Mouse (Mus musculus) gastrocnemius, adult 2 months (tissue): ENCODE measurements around the gene Mst1. TPM values are rescaled to one million over a fixed set of nuclear protein-coding genes. Genes with fewer than 3 reads are reported as not detected.

ENCODE experiments used
- DNase-seq: peaks from one replicate; pipeline ENCODE4 v3.0.0; 2022
- H3K27ac ChIP-seq: fragments of 200-600 bp; 2 replicates; pipeline ENCODE4 v1.8.1; 2022; ENCODE audit warnings: mild to moderate bottlenecking
- H3K4me3 ChIP-seq: fragments of 200-600 bp; 2 replicates; pipeline ENCODE4 v1.8.1; 2022; ENCODE audit warnings: mild to moderate bottlenecking, moderate library complexity
- CTCF ChIP-seq: fragments of 200-600 bp; IDR thresholded peaks from 2 replicates; pipeline ENCODE4 v1.8.1; 2022; ENCODE audit warnings: antibody characterized with exemption, mild to moderate bottlenecking, moderate library complexity
- intact Hi-C: fragments of 180-260 bp; cut with DNase I; formaldehyde crosslinking; loops from one replicate; pipeline ENCODE4 v1.15.1; 2025
- microRNA-seq: library from miRNA; unstranded; fragments of <30 nt; microRNA quantifications from one replicate; pipeline ENCODE4 v1.2.0, GENCODE M21; 2021
- total RNA-seq, 2 experiments: library from RNA; stranded (reverse); gene quantifications; 2 replicates each; pipeline ENCODE4 v1.2.3; 2021

The Mst1 gene
- total RNA-seq, 2 experiments from 2014 or later, result not detected

- H3K27ac ChIP-seq, result no peak overlapping the region
- TF ChIP-seq CTCF, result no peak
- H3K4me3 ChIP-seq, result no peak overlapping the region
- intact Hi-C loops, result no loop called here
- DNase-seq, result no peak
These were observed 49.1 kb downstream of the Mst1 start for GRCm38 (mm10) chr9:108129042-108129948.

GRCm38 (mm10) chr9:108131502-108131901, 51.3 kb downstream of the Mst1 start:
- H3K27ac ChIP-seq, result no peak overlapping the region
- intact Hi-C loops, result no loop called here
- no peak overlapping the region for H3K4me3 ChIP-seq
- DNase-seq, result no peak
- no peak for TF ChIP-seq CTCF

- no peak for TF ChIP-seq CTCF
- H3K4me3 ChIP-seq, result no peak overlapping the region
- H3K27ac ChIP-seq, result no peak overlapping the region
- intact Hi-C loops, result no loop called here
- DNase-seq, result no peak
These were observed 52.1 kb downstream of the Mst1 start for GRCm38 (mm10) chr9:108132373-108132772.

- no peak for TF ChIP-seq CTCF
- Histone ChIP-seq H3K27ac (no peak overlapping the region), H3K4me3 (no peak overlapping the region)
- intact Hi-C loops, result no loop called here
- no peak for DNase-seq
These were observed 53.2 kb downstream of the Mst1 start for GRCm38 (mm10) chr9:108133478-108133877.

Small RNAs within 50 kb of the gene (microRNA-seq; reads per million reads assigned to microRNA genes)
- gene Gm47303 (not detected), gene Mir7088 (not detected)

Other genes starting within 250 kb of the Mst1 start
- gene Rbm6, start 207.2 kb upstream of the Mst1 start, total RNA-seq, result 10 to 100 TPM; 22.0 to 22.7 TPM
- 10 to 100 TPM in 1 of 2 experiments, 1 to 10 TPM in 1; 9.6 to 11.3 TPM for gene Mon1a, start 192.3 kb upstream of the Mst1 start, total RNA-seq
- under 1 TPM; 0.54 to 0.81 TPM for gene Mst1r, start 173.6 kb upstream of the Mst1 start, total RNA-seq
- not detected for gene Actl11, start 152.0 kb upstream of the Mst1 start, total RNA-seq
- under 1 TPM in 1 of 2 experiments, not detected in 1; 0.22 TPM for gene Camkv, start 144.8 kb upstream of the Mst1 start, total RNA-seq
- gene Traip, start 130.3 kb upstream of the Mst1 start, total RNA-seq, result under 1 TPM; 0.25 to 0.43 TPM
- 1 to 10 TPM; 2.3 to 3.1 TPM for gene Uba7, start 104.9 kb upstream of the Mst1 start, total RNA-seq
- gene Gm20661, start 97.4 kb upstream of the Mst1 start, total RNA-seq, result not detected
- 1 to 10 TPM; 1.1 to 3.2 TPM for gene Inka1, start 94.6 kb upstream of the Mst1 start, total RNA-seq
- gene Cdhr4, start 87.9 kb upstream of the Mst1 start, total RNA-seq, result under 1 TPM in 1 of 2 experiments, not detected in 1; 0.42 TPM
- not detected for gene Gm20662, start 84.1 kb upstream of the Mst1 start, total RNA-seq
- gene Ip6k1, start 77.9 kb upstream of the Mst1 start, total RNA-seq, result 10 to 100 TPM; 26.2 to 30.5 TPM
- 1 to 10 TPM; 3.3 to 6.3 TPM for gene Gmppb, start 31.2 kb upstream of the Mst1 start, total RNA-seq
- 1 to 10 TPM; 1.5 to 3.1 TPM for gene Amigo3, start 27.3 kb upstream of the Mst1 start, total RNA-seq
- 100 to 1,000 TPM; 128 to 157 TPM for gene Rnf123, start 2.9 kb downstream of the Mst1 start, total RNA-seq
- gene Apeh, start 14.2 kb downstream of the Mst1 start, total RNA-seq, result 10 to 100 TPM; 30.6 to 33.4 TPM
- under 1 TPM in 1 of 2 experiments, not detected in 1; 0.03 TPM for gene Bsn, start 109.9 kb downstream of the Mst1 start, total RNA-seq
- 100 to 1,000 TPM; 170 to 229 TPM for gene Dag1, start 183.5 kb downstream of the Mst1 start, total RNA-seq
- 10 to 100 TPM in 1 of 2 experiments, 1 to 10 TPM in 1; 9.3 to 11.9 TPM for gene Nicn1, start 210.0 kb downstream of the Mst1 start, total RNA-seq
- gene Amt, start 216.4 kb downstream of the Mst1 start, total RNA-seq, result 1 to 10 TPM; 1.0 to 1.4 TPM
- 100 to 1,000 TPM in 1 of 2 experiments, 10 to 100 TPM in 1; 95.0 to 122 TPM for gene Rhoa, start 225.7 kb downstream of the Mst1 start, total RNA-seq
- gene Tcta, start 225.7 kb downstream of the Mst1 start, total RNA-seq, result 10 to 100 TPM; 27.0 to 35.1 TPM